Mouse (Mus musculus) lung, postnatal 0 days (tissue): ENCODE measurements around the gene Slc12a9.

ENCODE experiments used
- CTCF ChIP-seq: IDR thresholded peaks from 2 replicates; pipeline ENCODE4 v1.5.1; 2016; ENCODE audit warnings: antibody characterized with exemption, mild to moderate bottlenecking
- EP300 ChIP-seq: IDR thresholded peaks from 2 replicates; pipeline ENCODE4 v1.6.1; 2016; ENCODE audit warnings: antibody characterized with exemption, mild to moderate bottlenecking, control low read depth

- no peak for TF ChIP-seq CTCF
- TF ChIP-seq EP300 = no peak
These were observed 3.8 kb upstream of the Slc12a9 start for GRCm38 (mm10) chr5:137337190-137337589.
